Mouse (Mus musculus): ENCODE results near the gene Rps19. TPM values are rescaled to one million over a fixed set of nuclear protein-coding genes. Genes with fewer than 3 reads are reported as not detected.
A peak's percentile ranks its signal among the peaks of the same experiment; 100 is the strongest.
"Not testable (repeated sequence)": the region's sequence is repeated elsewhere in the genome, so short reads cannot be mapped to it uniquely, and the experiment has no call there.

Rps19 gene
- 100 to 1,000 TPM; 752 to 777 TPM for total RNA-seq (2021)

DNA sequence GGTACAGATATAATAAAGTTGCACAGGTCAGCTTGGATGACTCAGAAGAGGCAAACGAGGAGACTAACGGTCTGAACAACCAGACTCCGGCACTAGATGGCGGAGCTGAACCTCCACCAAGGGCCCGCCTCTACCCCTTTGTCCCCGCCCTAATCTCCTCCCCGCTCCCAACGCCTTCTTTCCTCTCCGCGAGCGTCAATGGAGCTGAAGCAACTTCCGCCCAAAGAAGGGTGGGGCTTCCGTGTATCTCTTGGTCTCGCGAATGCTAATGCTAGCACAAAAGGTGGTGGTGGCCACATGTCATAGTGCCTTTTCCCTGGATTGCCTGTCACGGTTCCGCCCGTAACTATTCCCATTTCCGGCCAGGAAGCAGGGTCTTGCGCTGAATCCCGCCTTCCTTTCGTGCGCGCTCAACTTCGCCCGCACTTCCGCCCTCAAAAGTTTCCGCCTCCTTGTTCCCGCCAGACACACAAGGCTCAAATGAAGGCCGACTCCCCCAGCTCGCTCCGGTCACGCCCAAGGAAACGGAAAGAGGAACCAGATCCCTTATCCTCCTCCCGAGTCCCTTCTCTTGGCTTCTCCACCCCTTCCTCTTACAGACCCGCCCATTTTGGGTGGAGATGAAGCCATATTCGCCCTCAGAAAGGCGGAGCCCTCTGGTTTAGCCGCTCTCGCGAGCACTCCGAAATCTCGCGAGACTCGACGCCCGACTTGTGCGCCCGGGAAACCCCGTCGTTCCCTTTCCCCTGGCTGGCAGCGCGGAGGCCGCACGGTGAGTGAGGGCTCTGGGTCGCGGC is at the start of gene Rps19:
Rps19 (plus strand) TSS at position 476 of the 797 bp plus-strand sequence.
- intact Hi-C loops (cut with DNase I): no loop called here
- peak; percentile 99 to 100 for DNase-seq

DNA sequence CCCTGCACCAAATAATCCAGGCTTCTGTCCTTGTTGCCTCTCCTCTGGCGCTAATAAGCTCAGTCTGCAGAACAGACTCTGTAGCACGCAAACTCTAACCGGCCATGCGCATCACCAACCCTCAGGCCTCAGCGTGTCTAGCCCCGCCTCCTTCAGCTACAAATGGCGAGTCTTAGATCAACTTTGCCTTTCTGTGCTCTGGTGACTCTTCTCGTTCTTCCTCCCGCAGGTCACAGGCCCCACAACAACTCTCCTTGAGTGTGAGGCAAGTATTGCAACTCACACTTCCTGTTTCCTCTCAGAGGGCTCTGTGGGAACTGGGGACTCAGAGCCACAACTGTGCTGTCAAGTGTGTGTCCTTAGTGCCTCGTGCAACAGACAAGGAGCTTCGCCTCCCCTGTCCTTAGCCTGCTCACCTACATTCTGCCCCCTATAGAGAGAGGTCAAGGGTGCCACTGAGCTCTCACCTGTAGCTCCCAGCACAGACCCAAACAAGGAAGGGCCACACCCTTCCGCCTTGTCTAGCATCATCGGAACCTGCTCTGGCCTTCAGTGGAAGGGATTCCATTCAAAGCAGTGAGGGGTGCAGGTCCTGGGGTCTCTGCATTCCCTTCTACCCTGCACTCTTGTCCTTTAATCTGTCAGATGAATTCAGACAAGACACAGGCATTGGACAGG is 45.3 kb upstream of the Rps19 start:
- intact Hi-C loops (cut with DNase I): loop anchor here (5.0 kb wide), 1 partner anchor 738 kb away; no protein-coding TSS in a partner anchor
- DNase-seq: not testable (repeated sequence)

DNA sequence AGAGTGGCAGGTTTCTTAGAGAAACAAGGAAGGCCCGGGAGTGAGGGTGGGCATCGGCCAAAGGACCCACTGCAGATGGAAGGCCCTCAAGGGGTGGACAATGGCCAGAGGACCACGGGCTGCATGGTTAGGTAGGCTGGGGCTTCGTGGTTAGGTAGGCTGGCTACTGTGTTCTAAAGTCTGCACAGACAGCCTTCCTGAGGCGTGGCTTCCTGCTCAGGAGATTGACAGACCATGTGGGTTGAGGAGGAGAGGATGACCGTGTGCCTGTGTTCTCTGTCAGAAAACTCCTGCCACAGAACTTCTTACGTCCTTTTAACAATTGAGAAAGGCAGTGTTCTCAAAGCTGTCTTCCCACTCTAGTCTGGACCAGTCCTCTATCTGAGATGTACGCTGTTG is 44.8 kb upstream of the Rps19 start:
- DNase-seq: no peak
- intact Hi-C loops (cut with DNase I): loop anchor here (5.0 kb wide), 1 partner anchor 738 kb away; no protein-coding TSS in a partner anchor

DNA sequence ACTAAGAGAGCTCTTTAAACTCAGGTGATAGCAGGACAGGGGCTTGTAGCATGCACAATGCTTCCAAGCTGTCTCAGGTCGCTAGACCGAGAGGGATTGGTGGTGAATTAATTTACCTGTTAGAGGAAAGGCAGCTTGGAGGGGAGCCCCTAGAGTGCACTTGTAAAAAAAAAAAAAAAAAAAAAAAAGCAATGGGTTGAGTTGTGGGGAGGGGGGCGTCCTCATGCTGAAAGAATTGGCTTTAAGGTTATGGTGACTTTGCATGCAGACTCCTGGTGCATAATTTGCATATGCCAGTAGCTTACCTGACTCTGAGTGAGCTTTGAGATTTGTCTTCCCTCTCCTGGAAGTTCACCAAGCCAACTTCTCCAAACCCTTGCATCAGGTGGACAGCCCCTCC is 43.8 kb upstream of the Rps19 start:
- intact Hi-C loops (cut with DNase I): no loop called here
- DNase-seq: no peak

DNA sequence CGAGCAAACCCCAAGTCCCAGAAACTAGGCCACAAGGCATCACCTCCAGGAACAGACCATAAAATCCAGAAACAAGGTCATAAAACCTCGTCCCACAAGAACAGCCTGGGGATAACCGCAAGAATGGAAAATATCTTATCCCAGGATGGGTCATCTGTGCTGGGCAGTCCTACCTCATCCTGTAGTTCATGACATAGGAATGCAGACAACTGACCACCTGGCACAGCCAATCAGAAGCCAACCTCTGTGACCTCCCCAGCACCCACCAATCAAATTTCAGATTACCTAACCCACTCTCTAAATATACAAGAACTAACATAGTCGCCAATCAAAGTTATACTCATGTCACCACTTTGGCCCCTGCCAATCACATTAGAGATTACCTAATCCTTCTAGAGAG is 43.2 kb upstream of the Rps19 start:
- DNase-seq: no peak
- intact Hi-C loops (cut with DNase I): no loop called here

DNA sequence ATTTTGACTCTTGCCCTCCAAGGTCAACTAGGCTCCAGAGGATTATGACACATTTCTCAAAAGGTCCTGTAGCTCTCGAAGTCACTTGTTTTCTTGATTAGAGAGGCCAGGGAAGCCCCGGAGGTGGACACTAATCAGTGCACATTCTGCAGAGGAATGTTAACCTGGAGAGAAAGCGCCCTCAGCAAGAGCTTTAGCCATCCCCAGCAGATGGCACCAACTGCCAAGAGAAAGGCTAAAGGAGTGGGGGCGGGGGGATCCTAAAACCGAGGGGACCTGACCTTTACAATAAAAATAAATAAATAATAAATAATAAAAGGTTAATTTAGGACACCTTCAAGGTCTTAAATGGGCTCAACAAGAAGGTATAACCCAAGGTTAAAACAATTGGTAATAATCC is 40.0 kb upstream of the Rps19 start:
- intact Hi-C loops (cut with DNase I): no loop called here
- no peak for DNase-seq

DNA sequence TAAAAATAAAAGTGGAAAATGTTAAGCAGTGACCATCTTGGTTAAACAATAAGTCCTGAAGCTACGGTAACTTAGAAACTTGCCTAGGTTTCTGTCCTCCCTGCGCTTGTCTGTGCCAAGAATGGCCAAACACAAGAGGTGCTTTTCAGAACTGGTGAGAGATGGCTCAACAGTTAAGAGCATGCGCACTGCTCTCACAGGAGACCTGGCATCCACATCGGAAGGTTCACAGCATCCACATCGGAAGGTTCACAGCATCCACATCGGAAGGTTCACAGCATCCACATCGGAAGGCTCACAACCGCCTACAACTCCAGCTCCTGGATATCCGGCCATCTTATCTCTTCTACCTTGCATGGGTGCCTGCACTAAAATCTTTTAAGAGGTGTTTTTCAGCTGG is 39.0 kb upstream of the Rps19 start:
- DNase-seq: no peak
- intact Hi-C loops (cut with DNase I): no loop called here

DNA sequence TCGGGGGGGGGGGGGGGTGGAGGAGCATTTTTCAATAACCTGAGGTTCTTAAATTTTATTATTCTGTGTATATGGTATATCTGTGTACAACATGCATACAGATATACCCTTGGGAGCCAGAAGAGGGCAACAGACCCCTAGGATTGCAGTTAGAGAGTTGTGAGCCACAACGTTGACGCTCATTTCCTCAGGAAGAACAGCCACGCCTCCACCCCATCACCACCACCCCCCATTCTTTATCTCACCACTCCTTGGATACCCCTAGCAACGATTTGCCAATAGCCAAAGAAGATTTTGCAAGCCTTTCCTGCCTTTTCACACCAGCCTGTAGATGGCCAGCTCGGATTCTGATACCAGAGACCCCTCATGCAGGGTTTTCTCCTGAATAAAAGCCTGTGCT is 38.5 kb upstream of the Rps19 start:
- intact Hi-C loops (cut with DNase I): no loop called here
- no peak for DNase-seq

DNA sequence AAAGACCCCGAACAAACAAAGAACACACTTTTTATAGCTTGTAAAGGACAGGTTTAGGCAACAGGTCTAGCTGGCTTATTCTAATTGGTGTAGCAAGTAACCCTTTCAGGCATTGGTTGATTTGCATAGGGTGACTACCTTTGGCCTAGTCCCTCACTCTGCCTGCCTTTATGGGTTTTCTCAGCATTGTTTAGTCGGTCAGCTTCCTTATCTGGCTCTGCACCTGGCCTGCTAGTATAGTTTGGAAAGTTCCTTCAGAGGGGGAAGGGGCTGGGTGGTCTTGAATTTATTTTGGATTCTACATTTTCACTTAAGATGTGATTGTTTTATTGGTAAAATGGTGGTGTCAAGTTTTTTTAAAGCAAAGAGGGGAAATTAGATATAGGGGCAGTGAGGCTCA is 37.6 kb upstream of the Rps19 start:
- DNase-seq; intact Hi-C loops (cut with DNase I): not testable (repeated sequence)

DNA sequence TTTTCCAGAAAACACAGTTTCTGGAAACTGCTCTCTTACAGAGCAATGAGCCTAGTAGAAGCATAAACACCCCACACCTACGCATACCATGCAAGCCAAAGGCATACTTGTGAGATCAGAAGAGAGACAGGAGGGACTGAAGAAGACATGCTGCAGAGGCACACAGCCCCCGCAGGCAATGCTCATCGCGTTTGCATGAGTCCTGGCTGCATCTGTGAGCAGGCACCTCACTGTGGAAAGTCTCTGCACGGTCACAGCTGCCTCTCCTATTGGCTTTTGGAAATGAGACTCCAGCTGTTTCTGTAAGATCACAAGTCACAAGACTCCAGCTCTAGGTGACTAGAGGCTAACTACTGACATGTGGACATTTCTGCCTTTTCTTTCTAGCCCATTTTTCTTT is 34.0 kb upstream of the Rps19 start:
- intact Hi-C loops (cut with DNase I): no loop called here
- DNase-seq: no peak

DNA sequence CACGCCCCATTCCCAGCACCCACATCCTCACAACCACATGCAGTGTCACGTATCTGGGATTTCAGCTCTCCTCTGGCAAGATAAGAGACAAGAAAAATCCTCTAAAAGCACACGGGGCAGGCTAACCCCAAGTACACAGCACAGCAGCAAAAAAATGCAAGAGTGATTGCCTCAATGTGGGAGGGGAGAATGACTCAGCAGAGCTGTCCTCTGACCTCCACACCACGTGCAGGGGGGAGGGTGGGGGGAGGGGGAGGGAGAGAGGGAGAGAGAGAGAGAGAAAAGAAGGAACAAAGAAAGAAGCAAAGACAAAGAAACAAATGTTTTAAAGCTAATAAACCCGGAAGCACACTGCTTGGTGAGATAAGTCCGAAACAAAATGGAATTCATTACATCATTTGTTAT is 33.3 kb upstream of the Rps19 start:
- intact Hi-C loops (cut with DNase I): no loop called here
- DNase-seq: no peak

DNA sequence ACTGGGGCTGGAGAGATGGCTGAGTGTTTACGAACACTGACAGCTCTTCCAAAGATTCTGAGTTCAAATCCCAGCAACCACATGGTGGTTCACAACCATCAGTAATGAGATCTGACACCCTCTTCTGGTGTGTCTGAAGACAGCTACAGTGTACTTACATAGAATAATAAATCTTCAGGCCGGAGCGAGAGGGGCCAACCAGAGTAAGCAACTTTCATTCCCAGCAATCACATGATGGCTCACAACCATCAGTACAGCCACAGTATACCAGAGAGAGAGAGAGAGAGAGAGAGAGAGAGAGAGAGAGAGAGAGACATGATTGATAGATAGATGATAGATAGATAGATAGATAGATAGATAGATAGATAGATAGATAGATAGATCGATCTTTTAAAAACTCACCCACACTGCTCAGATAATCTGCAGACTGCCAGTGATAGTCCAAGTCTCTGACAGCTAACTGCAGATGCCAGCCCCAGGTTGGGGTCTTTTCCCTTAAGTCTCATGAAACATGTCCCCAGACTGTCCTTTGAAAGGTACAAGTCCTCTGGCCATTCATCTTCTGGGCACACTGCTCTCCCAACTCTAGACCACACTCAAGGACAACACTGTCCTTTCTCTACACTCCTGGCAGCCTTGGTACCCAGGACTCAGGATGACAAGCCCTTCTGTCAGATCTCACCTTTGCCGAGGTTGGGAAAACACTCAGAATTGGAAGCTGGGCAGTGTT is 32.4 kb upstream of the Rps19 start:
- intact Hi-C loops (cut with DNase I): no loop called here
- no peak for DNase-seq

DNA sequence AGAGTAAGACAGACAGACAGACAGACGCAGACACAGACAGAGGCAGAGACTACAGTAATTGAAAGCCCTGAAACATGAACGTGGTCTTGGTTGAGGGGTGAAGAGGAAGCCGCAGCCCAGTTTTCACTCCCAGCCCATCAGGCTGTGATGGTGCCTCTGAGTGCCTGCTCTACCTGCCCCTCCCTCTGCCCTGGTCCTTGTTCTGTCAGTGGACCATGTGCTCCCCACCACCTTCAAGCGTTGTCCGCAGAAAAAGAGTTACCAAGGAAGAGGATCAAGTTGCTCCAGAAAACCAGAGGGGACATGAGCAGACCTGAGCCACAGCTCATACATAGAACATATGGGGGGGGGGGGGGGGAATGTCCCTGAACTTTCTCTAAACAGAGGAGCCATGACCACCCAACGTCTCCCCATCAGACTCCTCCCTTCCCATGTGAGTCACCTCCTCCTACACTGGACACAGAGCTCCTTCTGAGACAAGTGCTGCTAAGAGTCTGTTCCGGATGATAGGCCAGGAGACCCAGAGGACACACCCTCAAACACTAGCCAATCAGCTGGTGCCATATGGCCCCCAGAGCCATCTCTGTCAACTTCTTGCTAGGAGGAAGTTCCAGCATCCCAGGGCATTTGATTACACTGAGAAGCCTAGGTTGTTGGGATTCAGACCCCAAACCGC is 31.5 kb upstream of the Rps19 start:
- no peak for DNase-seq
- intact Hi-C loops (cut with DNase I): no loop called here

DNA sequence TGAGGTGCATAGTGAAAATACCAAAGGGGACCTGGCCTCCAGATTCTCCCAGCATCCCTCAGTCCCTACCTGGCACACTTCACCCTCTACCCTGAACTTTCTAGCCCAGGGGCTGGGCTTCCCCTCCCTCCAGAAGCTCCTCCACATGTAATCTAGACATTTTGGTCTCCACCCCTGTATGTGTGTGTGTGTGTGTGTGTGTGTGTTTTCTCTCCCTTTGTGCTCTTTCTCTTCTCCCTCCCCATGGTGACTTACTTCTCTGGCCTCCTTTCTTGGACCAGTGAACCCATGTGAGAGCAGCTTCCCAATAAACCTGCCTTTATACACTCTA is 31.0 kb upstream of the Rps19 start:
- no peak for DNase-seq
- intact Hi-C loops (cut with DNase I): no loop called here

DNA sequence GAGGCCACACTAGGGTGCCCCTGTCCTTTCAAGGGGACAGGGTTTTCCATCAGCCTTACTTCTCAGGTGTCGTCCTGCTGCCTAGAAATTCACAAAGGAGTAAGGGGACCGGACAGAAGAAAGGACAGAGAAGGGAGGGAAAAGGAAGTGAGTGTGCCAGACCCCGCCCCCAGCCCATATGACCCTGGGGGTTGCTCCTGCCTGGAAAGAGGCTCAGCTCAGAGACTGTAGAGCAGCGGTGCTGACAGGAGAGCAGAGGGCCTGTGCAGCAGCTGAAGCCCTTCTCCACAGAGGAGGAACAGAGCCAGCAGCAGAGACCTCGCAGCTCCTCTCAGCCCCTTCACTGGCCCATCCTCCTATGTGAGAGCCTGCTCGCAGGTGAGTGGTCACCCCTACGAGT is 30.5 kb upstream of the Rps19 start:
- no peak for DNase-seq
- intact Hi-C loops (cut with DNase I): no loop called here

DNA sequence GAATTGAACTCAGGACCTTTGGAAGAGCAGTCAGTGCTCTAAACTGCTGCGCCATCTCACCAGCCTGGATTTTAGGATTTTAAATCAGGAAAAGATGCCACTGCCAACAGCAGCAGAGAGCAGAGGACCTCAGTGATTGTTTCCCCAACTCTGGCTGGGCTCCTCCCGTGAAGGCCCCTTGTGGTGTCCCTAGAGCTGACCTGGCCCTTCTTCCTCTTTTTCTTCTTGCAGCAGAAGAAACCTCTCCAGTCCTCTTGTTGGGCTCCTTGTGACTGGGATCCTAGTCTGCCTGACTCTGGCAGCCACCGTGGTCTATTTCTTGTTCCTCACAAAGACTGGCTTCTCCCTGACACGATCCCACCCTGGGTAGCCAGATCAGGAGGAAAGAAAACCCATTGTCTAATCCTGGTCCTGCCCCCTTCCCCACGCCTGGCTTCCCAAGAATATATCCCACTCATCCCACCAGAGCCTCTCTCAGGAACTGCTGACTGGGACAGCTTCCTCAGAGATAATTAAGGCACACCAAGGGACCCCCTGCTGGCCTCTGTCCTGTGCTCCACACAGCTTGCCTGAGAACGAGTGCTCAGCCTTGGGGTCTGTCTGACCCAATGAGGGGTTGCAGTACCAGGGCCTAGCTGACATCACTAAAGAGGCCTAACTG is 27.6 kb upstream of the Rps19 start:
- intact Hi-C loops (cut with DNase I): no loop called here
- DNase-seq: no peak

DNA sequence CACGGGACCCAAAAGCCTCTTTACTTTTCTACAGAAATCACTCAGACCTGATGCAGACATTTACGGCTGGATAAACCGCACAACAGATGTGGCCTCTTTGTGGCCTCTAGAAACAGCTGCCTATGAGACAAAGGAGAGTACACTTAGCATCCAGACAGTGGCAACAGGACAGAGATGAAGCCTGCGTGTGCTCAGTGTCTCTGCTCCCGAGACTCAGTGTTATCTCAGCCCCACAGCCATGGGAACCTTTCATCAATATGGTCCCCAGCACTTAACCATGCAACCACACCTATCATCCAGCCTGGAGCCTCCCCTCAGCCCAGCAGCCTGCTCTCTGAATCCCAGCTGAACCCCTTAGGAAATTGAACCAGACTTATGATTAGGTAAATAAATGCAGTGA is 24.9 kb upstream of the Rps19 start:
- intact Hi-C loops (cut with DNase I): no loop called here
- DNase-seq: no peak

DNA sequence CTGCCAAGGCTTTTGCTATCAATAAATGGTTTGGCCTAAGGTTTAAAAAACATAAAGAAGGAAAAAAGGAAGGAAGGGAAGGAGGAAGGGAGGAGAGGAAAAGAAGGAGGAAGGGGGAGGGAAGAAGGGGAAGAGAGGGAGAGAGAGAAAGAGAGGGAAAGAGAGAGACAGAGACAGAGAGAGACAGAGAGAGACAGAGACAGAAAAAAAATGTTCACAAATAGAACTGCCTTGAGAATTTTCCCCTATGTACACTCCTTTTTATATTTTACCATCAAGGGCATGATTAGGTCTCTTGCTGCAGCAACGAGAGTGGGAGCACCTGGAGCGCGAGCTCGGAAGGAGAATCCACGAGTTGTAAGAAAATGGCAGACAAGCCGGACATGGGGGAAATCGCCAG is 22.3 kb upstream of the Rps19 start, which contains the start of gene Gm9844:
Gm9844 (plus strand) TSS at position 301 of the 400 bp plus-strand sequence.
- DNase-seq: no peak
- intact Hi-C loops (cut with DNase I): no loop called here

DNA sequence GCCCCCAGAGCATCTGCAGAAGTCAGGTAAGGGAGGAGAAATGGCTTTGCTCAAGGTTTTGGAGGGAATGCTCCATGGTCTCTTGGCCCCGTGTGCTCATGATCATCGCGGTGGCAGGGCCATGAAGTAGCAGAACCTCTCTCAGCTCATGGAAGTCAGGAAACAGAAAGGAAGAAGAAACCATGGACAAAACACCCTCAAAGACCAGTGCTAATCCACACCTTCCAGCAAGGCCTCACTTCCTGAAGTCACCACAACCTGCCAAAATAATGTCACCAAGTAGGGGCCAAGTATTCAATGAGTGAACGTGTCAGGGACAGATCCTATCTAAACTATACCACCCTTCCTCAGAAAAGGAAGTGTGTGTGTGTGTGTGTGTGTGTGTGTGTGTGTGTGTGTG is 21.3 kb upstream of the Rps19 start:
- no peak for DNase-seq
- intact Hi-C loops (cut with DNase I): no loop called here

DNA sequence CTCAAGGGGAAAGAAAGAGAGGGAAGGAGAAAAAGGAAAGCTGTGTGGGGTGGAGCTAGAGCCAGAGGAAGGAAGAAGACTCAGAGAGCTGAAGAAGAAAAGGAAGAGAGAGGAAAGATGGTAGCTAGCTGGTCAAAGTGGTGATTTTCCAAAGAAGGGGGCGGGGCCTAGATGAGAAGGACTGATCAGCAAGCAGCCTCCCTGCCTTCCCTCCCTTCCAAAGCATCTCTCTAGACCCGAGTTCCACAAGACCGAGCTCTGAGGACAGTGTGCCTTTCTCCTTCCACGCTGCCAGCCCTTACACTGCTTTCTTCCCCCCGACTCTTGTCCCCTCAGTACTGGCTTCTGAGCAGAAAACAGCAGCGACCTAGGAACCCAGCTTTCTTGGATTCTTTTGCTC is 20.0 kb upstream of the Rps19 start:
- intact Hi-C loops (cut with DNase I): no loop called here
- DNase-seq: no peak

DNA sequence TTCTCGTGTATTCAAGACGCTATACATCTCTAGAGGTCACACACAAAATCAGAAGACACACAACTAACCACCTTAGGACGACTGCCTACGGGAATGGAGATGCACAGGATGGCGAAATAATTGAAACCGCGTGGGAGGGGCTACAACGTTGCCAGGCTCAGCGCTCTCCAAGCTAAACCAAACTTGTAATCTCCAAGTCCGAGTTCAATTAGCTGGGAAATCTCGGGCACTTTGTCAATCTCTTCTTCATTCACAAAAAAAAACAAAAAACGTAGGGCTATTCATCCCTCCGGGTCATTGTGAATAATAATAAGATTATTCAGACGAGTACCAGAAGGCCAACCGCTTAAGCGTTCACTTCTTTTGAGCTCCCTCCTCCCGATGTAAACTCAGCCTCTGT is 15.1 kb upstream of the Rps19 start:
- no peak for DNase-seq
- intact Hi-C loops (cut with DNase I): loop anchor here (5.0 kb wide), 1 partner anchor 52 kb away; no protein-coding TSS in a partner anchor
